Mouse (Mus musculus): ENCODE data around the gene Sytl3.
"Not testable (repeated sequence)": the region's sequence is repeated elsewhere in the genome, so short reads cannot be mapped to it uniquely, and the experiment has no call there.

DNA sequence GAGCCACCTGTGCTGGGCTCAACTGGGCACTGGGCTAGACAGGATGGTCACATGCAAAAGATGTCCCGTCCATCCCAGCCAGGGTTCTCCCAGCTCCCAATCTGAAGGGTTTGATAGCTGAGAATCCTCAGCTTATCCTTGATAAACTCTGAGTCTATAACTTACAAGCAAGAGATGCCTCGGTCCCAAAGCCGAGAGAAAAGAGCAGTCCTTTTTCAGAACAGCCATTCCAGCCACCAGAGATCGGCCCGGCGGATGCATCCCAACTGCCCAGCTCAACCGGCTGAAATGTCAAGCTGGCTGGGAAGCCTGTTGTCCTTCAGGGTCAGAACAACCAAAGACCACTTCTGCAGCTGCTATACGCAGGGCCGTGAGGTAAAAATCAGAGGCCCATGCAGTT is 14.7 kb upstream of the Sytl3 start:
- not testable (repeated sequence) for TF ChIP-seq CTCF (IDR thresholded peaks at IDR 0.05; ENCODE audit: borderline replicate concordance, extremely low read depth, insufficient read depth, insufficient read length); POLR2A (IDR thresholded peaks at IDR 0.05; ENCODE audit: borderline replicate concordance, extremely low read depth, insufficient read depth, insufficient read length, poor library complexity, severe bottlenecking)

Measured in brain, embryonic 14.5 days (tissue).